Mouse (Mus musculus): Measurements from ENCODE around the gene Atoh8.

The Atoh8 gene

GRCm38 (mm10) chr6:72189061-72189863, 46.1 kb downstream of the Atoh8 start:
- DNase-seq (ENCODE audit: low spot score): peak; percentile 70

DNA sequence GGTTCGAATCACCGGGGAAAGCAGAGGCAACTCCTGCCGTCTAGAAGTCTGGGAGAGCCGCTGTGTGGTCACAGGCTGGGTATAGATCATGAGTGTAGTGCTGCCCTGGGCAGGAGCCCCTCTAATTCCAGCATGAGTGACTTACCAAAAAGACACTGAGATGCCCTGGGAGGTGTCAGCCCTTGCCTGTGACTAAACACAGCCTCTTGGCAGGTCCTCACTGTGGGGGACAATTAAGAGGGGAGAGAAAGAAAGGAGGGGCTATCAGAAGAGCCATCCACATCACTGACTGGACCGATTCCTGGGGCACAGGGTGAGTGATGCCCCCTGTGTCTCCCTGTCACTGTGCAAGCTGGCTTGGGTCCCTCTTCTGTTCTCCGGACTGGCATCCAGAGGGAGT, 48.6 kb downstream of the Atoh8 start:
- DNase-seq (ENCODE audit: low spot score): no peak

DNA sequence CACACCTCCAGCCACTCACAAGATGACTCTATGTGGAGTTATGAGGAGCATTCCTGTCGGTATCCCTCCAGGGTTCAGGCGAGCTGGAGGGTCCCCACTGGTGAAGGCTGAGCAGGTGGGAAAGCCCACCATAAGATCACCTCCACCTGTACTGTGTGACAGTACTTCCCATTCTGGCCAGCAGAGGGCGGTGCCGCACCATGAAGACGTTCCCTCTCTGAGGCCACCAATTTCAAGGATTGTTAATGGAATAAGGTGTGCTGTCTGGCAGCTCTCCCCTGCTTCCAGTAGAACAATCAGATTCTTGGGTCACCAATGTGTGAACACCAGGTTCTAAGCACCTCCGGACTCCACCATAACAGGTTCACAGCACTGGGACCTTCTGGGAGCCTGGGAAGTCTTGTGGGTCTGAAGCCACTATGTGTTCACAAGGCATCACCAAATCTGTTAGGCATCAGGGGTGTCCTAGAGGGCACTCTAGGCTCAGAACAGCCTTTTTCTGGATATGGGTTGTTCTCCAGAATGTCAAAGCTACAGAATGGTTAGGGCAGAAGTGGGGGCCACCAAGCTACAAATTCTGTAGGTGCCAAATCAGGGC, 49.4 kb downstream of the Atoh8 start:
- DNase-seq (ENCODE audit: low spot score): peak; percentile 86

DNA sequence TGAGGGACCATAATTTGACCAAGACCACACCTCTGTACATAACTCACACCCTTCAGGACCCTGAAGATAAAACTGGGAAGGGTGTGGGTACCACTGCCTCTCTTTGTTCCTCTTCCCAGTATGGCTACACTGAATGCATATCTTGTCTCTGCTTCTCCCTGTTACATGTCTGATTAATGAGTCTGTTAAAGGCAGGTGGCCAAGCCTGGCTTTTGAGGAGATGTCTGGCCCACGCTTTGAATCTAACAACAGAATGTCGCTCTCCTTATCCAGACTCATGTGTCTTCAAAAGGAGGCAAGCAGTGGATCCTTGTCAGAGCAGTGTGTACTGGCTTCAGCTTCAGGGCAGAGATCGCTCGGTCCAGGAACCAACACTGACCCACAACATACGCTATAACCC, 50.8 kb downstream of the Atoh8 start:
- no peak for DNase-seq (ENCODE audit: low spot score)

DNA sequence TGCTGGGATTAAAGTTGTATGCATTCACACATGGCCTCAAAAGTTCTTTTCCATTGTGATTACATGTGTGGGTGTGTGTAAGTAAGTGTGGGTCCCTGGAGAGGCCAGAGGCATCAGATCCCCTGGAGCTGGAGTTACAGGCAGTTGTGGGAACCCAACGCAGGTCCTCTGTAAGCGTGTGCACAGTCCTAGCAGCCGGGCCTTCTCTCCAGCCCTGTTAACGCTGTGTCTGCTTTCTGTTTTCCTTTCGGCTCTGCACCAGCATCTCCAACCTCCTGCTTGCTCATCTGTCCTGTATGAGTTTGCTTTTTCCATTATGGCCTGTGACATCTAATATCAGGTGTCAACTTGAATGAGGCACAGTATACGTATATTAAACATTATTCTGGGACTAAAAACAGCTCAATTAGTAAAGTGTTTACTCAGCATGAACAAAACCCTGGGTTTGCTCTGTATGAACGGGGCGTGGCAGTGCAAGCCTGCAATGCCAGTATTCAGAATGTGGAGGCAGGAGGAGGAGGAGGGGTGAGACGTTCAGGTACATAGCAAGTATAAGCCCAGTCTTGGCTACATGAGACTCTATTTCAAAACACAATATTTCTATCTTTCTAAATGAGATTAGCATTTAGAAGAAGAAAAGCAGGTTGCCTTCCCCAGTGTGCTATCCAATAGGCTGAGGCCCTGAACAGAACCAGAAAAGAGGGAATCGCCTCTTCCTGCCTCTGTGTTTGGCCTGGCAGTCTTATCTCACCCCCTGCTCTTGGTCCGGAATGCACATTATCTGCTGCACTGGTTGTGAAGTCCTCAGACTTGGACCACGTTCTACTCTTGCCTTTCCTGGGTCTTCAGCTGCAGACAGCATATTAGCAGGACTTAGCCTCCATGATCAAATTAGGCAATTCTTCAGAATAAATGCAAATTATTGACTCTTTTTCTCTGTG, 55.5 kb downstream of the Atoh8 start:
- DNase-seq (ENCODE audit: low spot score): no peak

DNA sequence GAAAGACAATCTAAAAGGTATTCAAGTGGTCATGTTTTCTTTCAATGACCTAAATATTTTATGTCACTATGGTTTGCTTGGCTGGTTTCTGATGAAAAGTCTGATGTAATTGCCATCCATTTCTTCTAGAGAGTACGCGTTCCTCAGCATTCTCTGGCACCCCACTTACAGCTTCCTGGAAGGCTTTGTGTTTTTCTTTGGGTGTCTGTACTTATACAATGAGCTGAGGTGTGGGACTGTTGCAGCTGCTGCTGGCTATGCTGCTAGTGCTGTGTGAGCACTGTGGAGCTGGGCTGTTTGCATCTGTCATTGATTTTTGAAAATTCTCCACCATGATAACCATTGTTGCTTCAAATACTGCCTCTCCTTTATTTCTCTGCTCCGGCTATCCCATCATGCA, 56.4 kb downstream of the Atoh8 start:
- DNase-seq (ENCODE audit: low spot score): no peak

- DNase-seq (ENCODE audit: low spot score): no peak
Observed at GRCm38 (mm10) chr6:72177417-72177816, 58.0 kb downstream of the Atoh8 start.

DNA sequence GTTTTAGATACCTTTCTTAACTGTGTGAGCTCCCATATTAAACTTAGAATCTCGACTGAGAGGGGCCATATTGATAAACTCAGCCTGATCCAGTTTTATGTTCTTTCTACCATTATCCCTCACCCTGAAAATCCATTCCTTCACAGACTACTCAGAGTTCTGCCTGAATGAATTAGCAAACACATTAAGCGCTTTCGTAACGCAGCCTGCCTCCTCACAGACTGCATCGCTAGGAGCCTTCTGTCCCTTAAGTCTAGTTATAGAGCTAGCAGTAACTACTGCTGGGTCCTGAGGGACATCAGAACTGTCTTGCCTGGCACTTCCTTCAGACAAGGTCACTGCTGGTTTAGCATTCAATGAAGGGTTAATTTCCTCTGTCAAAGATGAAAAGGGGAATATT, 59.4 kb downstream of the Atoh8 start:
- no peak for DNase-seq (ENCODE audit: low spot score)

- no peak for DNase-seq (ENCODE audit: low spot score)
Observed at GRCm38 (mm10) chr6:72175419-72175818, 60.0 kb downstream of the Atoh8 start.

- DNase-seq (ENCODE audit: low spot score): no peak
Observed at GRCm38 (mm10) chr6:72173350-72173749, 62.0 kb downstream of the Atoh8 start.

DNA sequence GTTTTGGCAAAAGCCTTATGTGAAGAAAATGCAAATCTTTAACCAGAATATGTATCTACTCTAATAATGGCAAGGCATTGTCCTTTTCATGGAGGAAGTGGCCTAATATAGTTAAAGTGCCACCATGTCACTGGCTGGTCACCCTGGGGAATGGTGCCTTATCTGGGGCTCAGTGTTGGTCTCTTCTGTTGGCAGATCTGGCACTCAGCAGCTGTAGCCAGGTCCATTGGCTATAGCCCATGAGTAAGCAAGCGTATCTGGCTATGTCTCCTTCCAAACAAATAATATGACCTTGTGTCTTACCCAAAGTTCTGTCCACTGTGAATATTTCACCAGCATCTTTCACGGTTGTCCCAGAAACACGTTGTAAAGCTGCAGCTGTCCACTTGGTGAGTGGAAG, 64.0 kb downstream of the Atoh8 start:
- no peak for DNase-seq (ENCODE audit: low spot score)

DNA sequence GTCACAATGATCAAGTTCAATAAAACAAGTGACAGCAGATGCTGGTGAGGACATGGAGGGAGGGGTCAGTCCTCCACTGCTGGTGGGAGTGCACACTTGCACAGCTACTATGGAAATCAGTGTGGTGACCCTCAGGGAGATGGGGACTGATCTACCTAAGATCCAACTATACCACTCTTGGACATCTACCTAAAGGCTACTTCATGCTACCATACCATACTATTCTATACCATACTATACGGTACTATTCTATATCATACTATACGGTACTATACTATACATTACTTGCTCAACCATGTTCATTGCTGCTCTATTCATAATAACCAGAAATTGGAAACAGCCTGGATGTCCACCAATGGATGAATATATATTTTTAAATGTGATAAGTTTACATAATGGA, 69.5 kb downstream of the Atoh8 start:
- no peak for DNase-seq (ENCODE audit: low spot score)

DNA sequence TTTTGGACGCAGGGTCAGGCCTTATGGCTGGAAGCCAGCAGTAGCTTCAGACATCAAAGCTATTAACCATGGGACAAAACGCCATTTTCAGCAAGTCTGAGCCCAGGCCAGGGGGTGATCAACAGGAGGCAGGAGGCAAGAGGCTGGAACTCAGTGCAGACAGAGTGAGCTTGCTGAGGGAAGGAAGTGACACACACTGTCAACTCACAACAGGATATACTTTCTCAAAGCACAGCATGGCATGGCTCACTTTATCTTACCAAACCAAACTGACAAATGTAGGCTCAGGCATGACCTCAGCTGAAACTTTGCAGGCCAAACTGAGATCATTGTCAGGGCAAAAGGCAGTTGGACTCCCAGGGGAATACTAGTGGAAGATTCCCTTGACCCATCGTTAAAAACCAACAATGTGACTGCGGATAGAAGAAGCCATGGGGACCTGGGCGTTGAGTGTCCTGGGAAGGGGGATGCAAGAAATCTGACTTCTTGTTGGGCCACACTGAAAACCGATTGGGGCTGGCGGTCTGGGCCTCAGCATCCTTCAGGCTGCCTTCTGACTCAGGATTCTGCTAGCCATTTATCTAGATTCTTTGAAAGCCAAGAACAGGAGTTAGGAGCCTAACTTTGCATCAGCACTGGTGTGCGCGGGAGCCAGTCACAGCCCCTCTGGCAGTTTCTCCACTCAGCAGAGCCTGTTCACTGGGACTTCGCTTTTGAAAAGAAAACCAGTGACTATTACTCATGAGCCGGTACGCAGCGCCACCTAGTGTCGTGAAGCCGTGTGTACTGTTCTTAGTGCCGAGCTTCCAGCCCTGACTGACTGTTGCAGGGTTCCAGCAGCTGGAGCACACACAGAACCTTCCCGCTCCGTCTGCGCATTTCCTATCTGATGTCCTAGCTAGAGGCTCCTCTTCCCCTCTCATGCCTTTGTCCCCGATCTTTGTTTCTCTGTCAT, 70.8 kb downstream of the Atoh8 start:
- peak; percentile 85 for DNase-seq (ENCODE audit: low spot score)

- peak; percentile 38 for DNase-seq (ENCODE audit: low spot score)
Observed at GRCm38 (mm10) chr6:72162155-72162890, 73.1 kb downstream of the Atoh8 start.

GRCm38 (mm10) chr6:72161751-72162150, 73.6 kb downstream of the Atoh8 start:
- DNase-seq (ENCODE audit: low spot score): no peak

DNA sequence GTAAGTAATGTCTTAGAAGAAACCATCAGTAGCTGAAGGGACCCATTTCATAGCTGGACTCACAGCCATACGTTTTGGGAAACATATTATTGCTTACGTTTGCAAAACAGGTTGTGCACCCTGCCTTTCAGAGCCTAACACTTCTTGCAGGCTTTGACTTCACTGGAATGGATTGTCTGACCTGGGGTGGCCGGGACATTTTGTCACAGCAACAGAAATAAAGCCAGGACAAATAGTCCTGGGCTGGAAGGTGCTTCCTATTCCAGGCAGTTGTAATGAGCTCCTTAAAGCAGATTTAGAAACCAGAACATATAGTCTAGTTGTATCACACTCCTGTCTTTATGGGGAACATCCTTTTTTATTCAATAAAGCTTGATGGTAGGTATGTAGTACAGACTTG, 74.4 kb downstream of the Atoh8 start:
- no peak for DNase-seq (ENCODE audit: low spot score)

- DNase-seq (ENCODE audit: low spot score): no peak
Observed at GRCm38 (mm10) chr6:72159861-72160395, 75.4 kb downstream of the Atoh8 start.

DNA sequence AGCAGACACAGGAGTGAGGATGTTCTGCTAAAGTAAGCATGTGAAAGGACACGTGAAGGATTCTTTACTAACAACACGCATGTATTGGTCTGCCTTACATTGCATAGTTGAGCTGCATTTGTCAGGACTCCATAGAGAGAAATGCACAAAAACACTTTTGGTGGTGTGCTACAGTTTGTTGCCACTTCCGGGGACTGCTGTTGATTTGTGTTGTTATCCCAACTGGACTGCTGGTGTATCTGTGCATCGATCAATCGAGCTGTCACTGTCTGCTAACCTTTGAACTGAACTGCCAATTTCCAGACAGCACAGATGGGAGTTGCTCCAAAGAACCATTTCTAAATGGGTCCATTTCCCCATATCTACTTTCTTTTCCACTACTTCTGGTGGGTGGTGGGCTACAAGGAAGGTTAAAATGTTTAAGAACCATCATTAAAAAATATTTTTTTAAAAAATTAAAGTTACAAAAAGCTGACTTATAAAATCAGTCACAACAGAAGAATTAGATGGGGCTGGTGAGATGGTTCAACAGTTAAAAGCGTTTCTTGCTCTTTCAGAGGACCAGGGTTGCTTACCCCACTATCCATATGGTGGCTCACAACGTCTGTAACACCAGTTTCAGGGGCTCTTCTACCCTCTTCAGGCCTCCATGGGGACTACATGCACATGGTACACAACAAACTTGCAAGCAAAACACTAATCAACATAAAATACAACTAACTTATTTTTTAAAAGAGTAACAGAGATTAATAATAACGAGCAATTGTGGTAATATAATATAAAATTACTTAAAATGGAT, 76.2 kb downstream of the Atoh8 start:
- DNase-seq (ENCODE audit: low spot score): no peak

Measured in urinary bladder, postnatal 14 days (tissue).